Mouse (Mus musculus): ENCODE data around the gene Tanc1. TPM values are rescaled to one million over a fixed set of nuclear protein-coding genes. Genes with fewer than 3 reads are reported as not detected.
A peak's percentile ranks its signal among the peaks of the same experiment; 100 is the strongest.

The Tanc1 gene
- total RNA-seq, 2 experiments from 2014 or later: 118 to 124 TPM

- TF ChIP-seq CTCF (conservative IDR thresholded peaks at IDR 0.05): no peak
- Histone ChIP-seq H3K27ac (no peak overlapping the region), H3K4me3 (no peak overlapping the region)
- DNase-seq (ENCODE audit: low spot score in 2 of 2): no peak
Measured at GRCm38 (mm10) chr2:59620601-59621000, 8.8 kb downstream of the Tanc1 start.

GRCm38 (mm10) chr2:59622514-59623139 is 10.8 kb downstream of the Tanc1 start:
- DNase-seq (ENCODE audit: low spot score in 2 of 2): no peak
- Histone ChIP-seq H3K27ac (no peak overlapping the region), H3K4me3 (no peak overlapping the region)
- no peak for TF ChIP-seq CTCF (conservative IDR thresholded peaks at IDR 0.05)

- no peak for DNase-seq (ENCODE audit: low spot score in 2 of 2)
- peak overlapping the region; percentile 1; the same call in 1 of the 2 replicates for H3K27ac ChIP-seq
- H3K4me3 ChIP-seq: no peak overlapping the region
- TF ChIP-seq CTCF (conservative IDR thresholded peaks at IDR 0.05): no peak
Measured at GRCm38 (mm10) chr2:59623858-59624257, 12.0 kb downstream of the Tanc1 start.

GRCm38 (mm10) chr2:59625416-59625815 is 13.6 kb downstream of the Tanc1 start:
- Histone ChIP-seq H3K4me3 (no peak overlapping the region), H3K27ac (peak overlapping the region; percentile 85; the same call in 1 of the 2 replicates)
- no peak for DNase-seq (ENCODE audit: low spot score in 2 of 2)
- TF ChIP-seq CTCF (conservative IDR thresholded peaks at IDR 0.05): peak; percentile 18

- Histone ChIP-seq H3K27ac (peak overlapping the region; percentile 85), H3K4me3 (no peak overlapping the region)
- no peak for TF ChIP-seq CTCF (conservative IDR thresholded peaks at IDR 0.05)
- DNase-seq (ENCODE audit: low spot score in 2 of 2): no peak
Measured at GRCm38 (mm10) chr2:59625927-59626326, 14.1 kb downstream of the Tanc1 start.

GRCm38 (mm10) chr2:59626422-59626821 is 14.6 kb downstream of the Tanc1 start:
- peak overlapping the region; percentile 85 for H3K27ac ChIP-seq
- TF ChIP-seq CTCF (conservative IDR thresholded peaks at IDR 0.05): no peak
- no peak for DNase-seq (ENCODE audit: low spot score in 2 of 2)
- H3K4me3 ChIP-seq: no peak overlapping the region

GRCm38 (mm10) chr2:59627502-59627901 is 15.7 kb downstream of the Tanc1 start:
- no peak for DNase-seq (ENCODE audit: low spot score in 2 of 2)
- no peak for TF ChIP-seq CTCF (conservative IDR thresholded peaks at IDR 0.05)
- Histone ChIP-seq H3K27ac (peak overlapping the region; percentile 85), H3K4me3 (no peak overlapping the region)

- peak overlapping the region; percentile 85 for H3K27ac ChIP-seq
- TF ChIP-seq CTCF (conservative IDR thresholded peaks at IDR 0.05): no peak
- DNase-seq (ENCODE audit: low spot score in 2 of 2): peak; percentile 65 to 66
- H3K4me3 ChIP-seq: no peak overlapping the region
Measured at GRCm38 (mm10) chr2:59628057-59628901, 16.4 kb downstream of the Tanc1 start.

- DNase-seq (ENCODE audit: low spot score in 2 of 2): no peak
- no peak overlapping the region for H3K4me3 ChIP-seq
- peak overlapping the region; percentile 85; the same call in 1 of the 2 replicates for H3K27ac ChIP-seq
- TF ChIP-seq CTCF (conservative IDR thresholded peaks at IDR 0.05): no peak
Measured at GRCm38 (mm10) chr2:59629829-59630228, 18.0 kb downstream of the Tanc1 start.

- DNase-seq (ENCODE audit: low spot score in 2 of 2): no peak
- Histone ChIP-seq H3K27ac (no peak overlapping the region), H3K4me3 (no peak overlapping the region)
- no peak for TF ChIP-seq CTCF (conservative IDR thresholded peaks at IDR 0.05)
Measured at GRCm38 (mm10) chr2:59631406-59631805, 19.6 kb downstream of the Tanc1 start.

GRCm38 (mm10) chr2:59633761-59634430 is 22.1 kb downstream of the Tanc1 start:
- Histone ChIP-seq H3K27ac (0 out of 2 replicates have a peak overlapping the region, but pooled peaks have one; percentile 4), H3K4me3 (no peak overlapping the region)
- no peak for DNase-seq (ENCODE audit: low spot score in 2 of 2)
- TF ChIP-seq CTCF (conservative IDR thresholded peaks at IDR 0.05): no peak

GRCm38 (mm10) chr2:59637040-59637785 is 25.4 kb downstream of the Tanc1 start:
- no peak for TF ChIP-seq CTCF (conservative IDR thresholded peaks at IDR 0.05)
- no peak overlapping the region for H3K4me3 ChIP-seq
- no peak for DNase-seq (ENCODE audit: low spot score in 2 of 2)
- peak overlapping the region; percentile 2; the same call in 1 of the 2 replicates for H3K27ac ChIP-seq

Data from layer of hippocampus, adult 2 months (tissue).